Mouse (Mus musculus): Measurements from ENCODE around the gene Nt5c1a. TPM values are rescaled to one million over a fixed set of nuclear protein-coding genes. Genes with fewer than 3 reads are reported as not detected.

The Nt5c1a gene
- total RNA-seq, 1 experiment from 2014 or later = not detected

DNA sequence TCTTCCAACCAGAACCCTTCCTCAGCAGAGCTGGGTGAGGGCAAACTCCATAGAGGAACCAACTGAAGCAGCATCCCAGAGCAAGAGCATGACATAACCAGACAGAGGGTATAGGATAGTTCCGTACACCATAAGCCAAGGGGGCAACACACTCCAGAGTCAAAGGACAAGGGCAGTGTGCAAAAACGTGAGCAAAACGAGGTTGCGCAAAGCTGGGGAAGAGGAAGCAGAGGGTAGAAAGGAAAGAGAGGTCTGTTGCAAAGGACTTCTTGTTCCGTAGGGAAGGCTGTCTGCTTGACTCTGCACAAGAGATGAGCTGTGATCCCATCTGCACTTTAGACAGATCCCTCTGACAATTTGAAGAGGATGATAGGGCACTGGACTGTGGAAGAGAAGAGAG, 6.0 kb downstream of the Nt5c1a start:
- no peak for ATAC-seq (replicated peaks; ENCODE audit: insufficient number of reproducible peaks, low FRiP score, low TSS enrichment, poor library complexity, severe bottlenecking)

DNA sequence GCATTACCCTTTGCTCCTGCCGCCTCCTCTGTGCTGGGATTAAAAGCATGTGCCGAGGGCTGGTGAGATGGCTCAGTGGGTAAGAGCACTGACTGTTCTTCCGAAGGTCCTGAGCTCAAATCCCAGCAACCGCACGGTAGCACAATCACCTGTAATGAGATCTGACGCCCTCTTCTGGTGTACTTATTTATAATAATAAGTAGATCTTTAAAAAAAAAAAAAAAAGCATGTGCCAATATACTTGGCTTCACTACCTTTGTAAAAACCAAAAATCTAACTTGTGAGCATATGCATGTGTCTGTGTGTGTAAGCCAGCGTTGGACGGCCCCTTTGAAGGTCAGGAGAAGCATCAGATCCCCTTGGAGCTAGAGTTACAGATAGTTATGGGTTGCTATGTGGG, 9.7 kb downstream of the Nt5c1a start:
- no peak for ATAC-seq (replicated peaks; ENCODE audit: insufficient number of reproducible peaks, low FRiP score, low TSS enrichment, poor library complexity, severe bottlenecking)

DNA sequence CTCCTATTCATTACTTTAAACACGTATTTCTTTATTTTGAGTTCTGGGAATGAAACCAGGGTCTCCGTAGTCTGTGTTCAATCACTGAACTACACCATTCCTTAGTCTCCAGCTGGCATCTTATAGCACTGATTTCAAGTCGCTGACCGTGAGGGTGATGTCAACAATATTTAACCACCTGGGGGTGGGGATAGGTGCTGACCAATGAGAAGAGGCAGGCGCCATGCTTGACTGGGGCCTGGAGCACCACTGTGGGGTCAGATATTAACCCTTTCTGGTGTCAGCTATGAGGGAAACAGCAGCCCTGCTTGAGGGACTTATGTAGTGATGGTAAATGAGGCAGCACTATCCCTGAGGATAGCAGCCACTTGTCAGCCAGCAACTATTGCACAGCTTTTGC, 10.1 kb downstream of the Nt5c1a start:
- no peak for ATAC-seq (replicated peaks; ENCODE audit: insufficient number of reproducible peaks, low FRiP score, low TSS enrichment, poor library complexity, severe bottlenecking)

DNA sequence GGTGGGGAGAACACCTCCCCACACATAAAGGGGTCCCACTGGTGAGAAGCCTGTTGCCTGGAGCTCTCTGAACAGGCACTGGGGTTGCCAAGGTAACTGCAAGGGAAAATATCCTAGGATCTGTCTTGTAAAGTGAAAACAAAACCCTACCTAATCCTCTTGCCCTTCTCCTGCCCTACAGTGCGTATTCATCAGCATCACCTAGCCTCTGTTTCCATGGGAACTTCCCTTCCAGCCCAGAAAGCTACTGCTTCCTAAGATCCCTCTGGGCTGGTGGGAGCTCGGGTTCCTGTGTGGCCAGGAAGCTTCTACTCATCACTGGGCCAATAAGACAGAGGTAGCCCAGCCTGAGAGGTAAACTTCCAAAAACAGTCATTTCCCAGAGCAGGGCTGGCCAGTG, 11.0 kb downstream of the Nt5c1a start:
- ATAC-seq (replicated peaks; ENCODE audit: insufficient number of reproducible peaks, low FRiP score, low TSS enrichment, poor library complexity, severe bottlenecking) = no peak

DNA sequence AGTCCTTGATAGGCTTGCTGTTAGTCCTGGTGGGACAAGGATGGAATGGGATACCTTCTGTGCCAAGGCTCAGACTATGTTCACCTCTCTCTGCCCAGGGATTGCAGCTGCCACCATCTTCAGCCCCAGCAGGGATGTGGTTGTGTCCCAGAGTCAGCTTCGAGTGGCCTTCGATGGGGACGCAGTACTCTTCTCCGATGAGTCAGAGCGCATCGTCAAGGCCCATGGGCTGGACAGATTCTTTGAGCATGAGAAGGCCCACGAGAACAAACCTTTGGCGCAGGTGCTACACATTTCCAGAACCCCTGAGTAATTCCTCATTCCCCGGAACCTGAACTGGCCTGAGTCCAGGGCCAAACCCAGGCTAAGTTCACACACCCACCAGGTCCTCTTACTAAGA, 12.7 kb downstream of the Nt5c1a start:
- no peak for ATAC-seq (replicated peaks; ENCODE audit: insufficient number of reproducible peaks, low FRiP score, low TSS enrichment, poor library complexity, severe bottlenecking)

DNA sequence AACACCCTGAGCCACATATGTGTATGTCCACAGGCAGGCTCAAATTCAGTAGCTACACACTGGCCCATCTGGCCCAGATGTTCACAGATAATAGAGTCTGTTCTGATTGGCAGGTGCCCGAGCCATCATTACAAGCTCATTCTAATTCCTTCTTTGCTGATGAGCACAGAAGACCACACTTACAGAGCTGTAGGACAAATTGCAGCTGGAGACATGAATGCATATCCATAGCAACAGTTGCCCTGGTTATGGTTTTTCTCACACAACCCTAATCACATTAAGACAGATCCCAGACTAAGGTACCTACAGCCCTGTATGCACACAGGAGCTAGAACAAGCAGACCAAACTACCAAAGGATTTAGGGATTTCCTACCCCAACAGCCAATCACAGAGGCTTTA, 14.1 kb downstream of the Nt5c1a start:
- no peak for ATAC-seq (replicated peaks; ENCODE audit: insufficient number of reproducible peaks, low FRiP score, low TSS enrichment, poor library complexity, severe bottlenecking)

DNA sequence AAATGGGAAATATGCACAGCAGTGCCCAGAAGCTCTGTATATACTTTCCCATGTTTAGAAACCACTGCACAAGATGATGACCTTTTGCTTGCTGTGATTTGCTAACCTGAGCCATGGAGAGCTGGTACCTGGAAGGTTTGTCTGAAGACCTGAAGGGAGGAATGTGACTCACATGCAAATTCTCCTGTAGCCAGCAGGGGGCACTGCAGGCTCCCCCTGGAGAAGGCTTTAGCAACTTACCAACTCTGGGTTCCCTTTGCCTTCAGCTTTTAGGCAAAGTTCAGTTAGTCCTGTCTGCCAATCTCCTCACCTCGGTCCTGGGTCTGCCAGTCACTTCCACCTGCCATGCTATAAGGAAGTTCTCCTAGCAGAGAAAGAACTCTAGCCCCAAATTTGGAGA, 15.5 kb downstream of the Nt5c1a start:
- no peak for ATAC-seq (replicated peaks; ENCODE audit: insufficient number of reproducible peaks, low FRiP score, low TSS enrichment, poor library complexity, severe bottlenecking)

DNA sequence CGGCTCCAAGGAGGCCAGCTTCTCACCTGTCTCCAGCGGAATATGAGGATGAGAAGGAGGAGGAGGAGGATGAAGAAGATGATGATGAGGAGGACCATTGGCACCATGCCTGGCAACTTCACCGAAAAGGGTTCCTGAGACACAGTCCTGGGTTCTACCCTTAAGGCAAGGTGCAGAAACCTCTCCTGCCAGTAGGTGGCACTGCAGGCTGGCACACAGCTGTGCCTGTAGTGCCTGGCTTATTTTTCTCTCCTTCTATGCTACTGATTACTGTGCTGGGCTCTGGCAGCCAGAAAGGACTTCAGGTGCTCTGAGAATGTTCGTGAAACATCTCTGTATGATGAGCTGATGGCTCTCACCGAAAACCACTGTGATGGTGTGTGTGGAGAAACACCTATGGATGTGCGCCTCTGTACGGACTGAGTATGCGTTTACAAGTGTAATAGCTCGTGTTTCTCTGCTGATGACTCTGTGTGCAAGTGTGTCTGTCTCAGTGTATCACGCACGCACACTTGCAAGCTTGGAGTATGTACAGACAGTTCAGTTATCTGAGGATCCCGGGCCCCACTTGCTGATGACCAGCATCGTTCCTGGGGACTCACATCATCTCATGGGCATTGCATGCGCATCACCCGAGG, 18.5 kb downstream of the Nt5c1a start:
- ATAC-seq (replicated peaks; ENCODE audit: insufficient number of reproducible peaks, low FRiP score, low TSS enrichment, poor library complexity, severe bottlenecking) = 0 out of 2 replicates have a peak, but pooled peaks have one; percentile 34

DNA sequence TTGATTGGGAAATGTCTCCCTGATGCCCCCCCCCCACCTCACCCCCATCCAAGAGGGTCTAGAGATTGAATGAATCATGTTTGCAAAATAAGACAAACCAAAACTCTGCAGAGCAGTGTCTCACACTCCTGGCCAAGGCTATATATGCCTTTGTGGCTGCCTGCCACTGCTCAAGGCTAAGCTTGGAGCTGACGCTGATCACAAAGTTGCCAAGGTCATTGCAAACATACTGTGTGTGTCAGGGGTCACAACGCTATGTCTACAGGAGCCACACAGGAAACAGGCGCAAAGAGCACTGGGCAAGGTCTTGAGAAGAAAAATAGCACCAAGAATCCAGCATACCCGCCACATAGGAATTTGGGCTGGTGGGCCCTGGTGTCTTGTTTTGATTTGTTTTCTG, 19.3 kb downstream of the Nt5c1a start:
- ATAC-seq (replicated peaks; ENCODE audit: insufficient number of reproducible peaks, low FRiP score, low TSS enrichment, poor library complexity, severe bottlenecking) = no peak

DNA sequence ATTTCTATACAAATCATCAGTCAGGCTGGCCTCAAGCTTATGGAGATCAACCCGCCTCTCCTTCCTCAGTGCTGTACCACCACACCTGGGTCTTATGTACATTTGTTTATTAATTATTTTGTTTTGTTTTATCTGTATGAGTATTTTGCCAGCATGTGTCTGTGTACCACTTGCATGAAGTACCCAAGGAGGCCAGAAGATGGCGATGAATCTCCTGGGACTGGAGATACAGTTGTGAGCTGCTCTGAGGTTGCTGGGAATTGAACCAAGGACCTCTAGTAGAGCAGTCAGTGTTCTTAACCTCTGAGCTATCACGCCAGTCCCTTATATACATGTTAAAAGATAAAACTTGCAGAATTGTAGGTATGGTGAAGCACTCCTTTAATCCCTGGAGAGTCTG, 22.0 kb downstream of the Nt5c1a start:
- ATAC-seq (replicated peaks; ENCODE audit: insufficient number of reproducible peaks, low FRiP score, low TSS enrichment, poor library complexity, severe bottlenecking) = no peak

DNA sequence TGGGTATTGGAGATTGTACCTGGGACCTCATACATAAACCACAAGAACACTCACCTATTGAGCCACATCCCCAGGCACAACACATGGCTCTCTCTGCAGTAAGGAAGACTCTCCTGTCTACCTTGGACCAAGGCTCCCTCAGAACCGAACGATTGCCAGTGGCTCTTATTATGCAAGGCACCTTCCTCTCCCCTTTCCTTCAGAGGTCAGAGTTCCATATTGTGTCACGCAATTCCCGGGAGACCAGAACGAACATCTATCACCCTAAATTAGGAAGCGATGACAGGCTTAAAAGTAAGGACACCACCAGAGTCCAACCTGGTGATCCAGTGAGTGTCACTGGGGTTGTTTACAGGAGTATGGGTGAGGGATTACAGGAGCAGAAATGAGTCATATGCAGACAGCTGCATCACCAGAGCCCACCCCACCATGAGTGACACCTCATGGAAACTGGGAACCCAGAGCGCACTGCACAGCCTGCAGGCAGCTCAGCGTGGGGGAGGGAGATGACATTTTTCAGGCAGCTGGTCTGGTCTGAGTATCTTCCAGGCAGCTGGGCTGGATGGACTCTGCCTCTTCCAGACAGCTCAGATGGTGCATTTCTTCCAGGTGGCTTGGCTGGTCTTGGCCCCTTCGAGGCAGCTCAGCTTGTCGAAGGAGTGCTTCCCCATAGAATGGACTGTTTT, 24.6 kb downstream of the Nt5c1a start:
- ATAC-seq (replicated peaks; ENCODE audit: insufficient number of reproducible peaks, low FRiP score, low TSS enrichment, poor library complexity, severe bottlenecking) = no peak

DNA sequence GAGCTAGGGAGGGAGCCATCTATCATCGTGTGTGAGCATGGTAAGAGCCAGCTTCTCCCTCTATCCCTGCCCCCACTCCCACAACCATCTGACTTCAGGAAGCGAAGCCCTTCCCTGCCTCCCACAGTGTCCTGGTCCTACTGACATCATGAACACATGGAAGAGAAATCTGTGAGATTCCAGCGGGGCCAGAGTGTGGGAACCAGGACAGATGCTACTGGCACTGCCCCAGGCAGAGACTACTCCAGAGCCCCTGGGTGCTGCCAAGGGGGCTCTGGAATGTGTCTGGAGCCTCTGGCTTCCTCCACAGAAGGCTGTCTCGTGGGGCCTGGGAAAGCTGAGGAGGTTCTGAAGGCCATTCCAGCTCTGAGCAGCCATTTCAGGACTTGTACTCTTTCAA, 26.4 kb downstream of the Nt5c1a start:
- no peak for ATAC-seq (replicated peaks; ENCODE audit: insufficient number of reproducible peaks, low FRiP score, low TSS enrichment, poor library complexity, severe bottlenecking)

DNA sequence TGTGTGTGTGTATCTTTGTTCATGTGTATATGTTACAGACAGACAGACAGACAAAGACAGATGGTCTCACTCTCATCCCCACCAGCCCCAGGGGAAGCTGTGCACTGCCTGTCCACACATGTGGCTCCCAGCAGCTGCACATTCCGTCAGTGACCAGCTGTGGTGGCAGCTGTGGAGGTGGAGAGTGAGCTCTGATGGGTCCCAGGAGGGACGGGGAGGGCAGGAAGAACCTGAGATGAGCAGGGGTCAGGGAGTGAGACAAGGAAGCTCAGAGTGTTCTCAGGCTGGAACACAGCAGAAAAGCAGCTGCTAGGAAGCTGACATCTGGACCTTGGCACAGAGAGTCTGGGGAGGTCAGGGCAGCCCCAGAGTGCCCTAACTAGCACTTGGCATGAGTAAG, 27.0 kb downstream of the Nt5c1a start:
- no peak for ATAC-seq (replicated peaks; ENCODE audit: insufficient number of reproducible peaks, low FRiP score, low TSS enrichment, poor library complexity, severe bottlenecking)

DNA sequence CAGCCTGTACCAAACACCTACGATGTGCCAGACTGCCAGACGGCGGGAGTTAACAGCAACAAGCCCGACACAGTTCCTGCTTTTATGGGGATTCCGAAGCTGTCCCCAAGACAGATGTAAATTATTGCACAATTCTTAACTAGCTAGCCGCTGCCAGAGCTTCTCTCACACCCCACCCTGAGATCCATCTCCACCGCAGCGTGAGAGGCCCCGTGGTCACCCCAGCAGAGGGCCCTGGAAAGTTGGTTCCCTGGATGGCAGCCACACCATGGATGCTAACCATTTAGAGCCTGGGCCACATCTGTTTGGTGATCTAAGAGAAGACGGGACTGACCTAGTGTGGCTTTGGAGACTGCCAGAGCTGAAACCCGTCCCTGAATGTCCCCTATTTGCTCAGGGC, 27.9 kb downstream of the Nt5c1a start:
- ATAC-seq (replicated peaks; ENCODE audit: insufficient number of reproducible peaks, low FRiP score, low TSS enrichment, poor library complexity, severe bottlenecking) = no peak

DNA sequence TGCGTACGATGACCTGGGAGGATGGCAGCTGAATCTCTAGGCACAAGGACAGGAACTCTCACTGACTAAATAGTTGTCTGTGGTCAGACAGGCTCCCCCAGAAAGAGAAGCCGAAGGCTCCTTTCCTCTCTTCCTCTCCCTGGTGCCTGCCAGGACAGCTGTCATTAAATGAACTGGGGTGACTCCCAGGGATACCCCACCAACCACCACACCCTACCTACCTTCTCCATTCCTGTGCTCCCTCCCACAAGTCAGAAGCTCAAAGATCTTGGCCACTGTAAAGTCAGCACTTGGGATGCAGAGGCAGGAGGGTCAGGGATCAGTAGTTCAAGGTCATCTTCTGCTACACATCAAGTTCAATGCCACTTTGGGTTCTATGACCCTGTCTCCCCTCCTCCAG, 31.5 kb downstream of the Nt5c1a start:
- no peak for ATAC-seq (replicated peaks; ENCODE audit: insufficient number of reproducible peaks, low FRiP score, low TSS enrichment, poor library complexity, severe bottlenecking)

DNA sequence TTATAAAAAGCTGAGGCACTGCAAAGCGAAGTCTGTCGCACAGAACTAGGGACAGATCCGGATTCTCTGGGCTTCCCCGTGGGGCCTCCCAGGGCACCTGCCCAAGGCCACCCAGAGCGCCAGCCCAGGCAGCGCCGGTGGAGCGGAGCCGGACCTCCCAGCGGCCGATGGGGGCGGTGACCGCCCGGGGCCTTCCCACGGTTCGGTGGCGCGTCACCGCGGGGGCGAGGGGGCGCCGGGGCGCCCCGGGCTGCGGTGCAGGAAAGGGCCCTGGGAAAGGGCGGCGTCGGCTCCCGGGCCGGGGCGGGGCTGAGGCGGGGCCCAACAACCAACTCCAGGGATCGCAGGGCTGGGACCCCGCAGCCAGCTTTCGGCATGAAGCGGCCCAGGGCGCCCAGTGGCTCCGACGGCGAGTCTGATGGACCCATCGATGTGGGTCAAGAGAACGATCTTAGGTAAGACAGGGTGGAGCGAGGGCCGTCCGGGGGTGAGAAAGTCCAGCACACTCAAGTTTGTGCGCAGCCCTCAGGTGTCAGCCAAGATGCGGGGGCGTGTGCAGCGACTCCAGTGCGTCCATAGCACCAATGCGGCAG, 32.3 kb downstream of the Nt5c1a start, which contains the start of gene Heyl:
Gene Heyl, plus strand, starts transcription at position 65 of the 593 bp plus-strand sequence.
- ATAC-seq (replicated peaks; ENCODE audit: insufficient number of reproducible peaks, low FRiP score, low TSS enrichment, poor library complexity, severe bottlenecking) = no peak

DNA sequence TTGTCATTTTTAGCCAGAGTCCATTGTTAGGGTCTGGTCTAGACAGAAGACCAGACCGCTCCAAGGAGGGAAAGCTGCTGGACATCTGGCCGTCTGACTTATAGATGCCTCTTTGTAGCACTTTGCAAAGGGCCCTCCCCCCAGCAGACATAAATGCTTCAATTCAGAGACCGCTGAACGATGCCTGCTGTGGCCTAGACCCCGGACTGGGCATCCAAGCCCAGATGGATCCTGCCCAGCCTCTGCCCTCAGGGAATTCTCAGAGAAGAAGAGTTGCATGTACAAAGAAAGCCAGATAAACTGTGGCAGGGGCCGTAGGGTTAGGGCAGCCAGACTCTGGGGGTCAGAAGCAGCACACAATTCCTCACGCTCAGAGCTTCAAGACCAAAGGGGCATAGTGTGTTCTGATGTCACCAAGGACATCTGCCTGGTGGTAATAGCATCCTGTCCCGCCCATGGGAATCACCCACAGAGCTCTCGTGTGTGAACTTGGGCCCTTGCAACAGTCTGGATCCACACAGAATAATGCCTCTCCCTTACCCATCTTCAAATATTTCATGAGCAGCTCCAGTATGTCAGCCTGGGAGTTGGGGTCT, 34.6 kb downstream of the Nt5c1a start:
- ATAC-seq (replicated peaks; ENCODE audit: insufficient number of reproducible peaks, low FRiP score, low TSS enrichment, poor library complexity, severe bottlenecking) = no peak

DNA sequence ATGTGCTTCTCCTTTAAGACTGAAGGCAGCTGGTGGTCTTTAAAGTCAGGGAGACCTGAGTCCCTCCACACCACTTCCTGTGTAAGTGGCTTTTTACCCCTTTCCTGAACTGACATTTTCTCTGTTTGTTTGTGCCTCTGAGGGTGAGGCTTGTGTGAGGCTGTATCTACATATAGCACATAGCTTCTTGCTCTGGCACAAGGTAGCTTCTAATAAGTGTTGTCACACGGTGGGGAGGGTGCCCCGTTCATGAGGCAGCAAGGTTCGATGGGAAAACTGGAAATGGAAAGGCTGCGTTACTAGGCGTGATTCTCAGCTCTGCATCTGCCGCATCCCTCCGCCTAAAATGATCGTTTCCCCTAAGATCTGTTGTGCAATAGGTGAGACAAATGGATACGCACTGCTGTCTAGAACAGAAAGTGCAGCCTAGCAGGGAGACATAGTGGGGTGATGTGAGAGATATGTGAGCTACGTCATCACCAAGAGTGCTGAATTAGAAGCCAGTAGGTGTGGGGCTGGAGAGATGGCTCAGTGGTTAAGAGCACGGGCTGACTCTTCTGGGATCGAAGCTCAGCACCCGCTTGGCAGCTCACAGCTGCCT, 35.2 kb downstream of the Nt5c1a start:
- no peak for ATAC-seq (replicated peaks; ENCODE audit: insufficient number of reproducible peaks, low FRiP score, low TSS enrichment, poor library complexity, severe bottlenecking)

DNA sequence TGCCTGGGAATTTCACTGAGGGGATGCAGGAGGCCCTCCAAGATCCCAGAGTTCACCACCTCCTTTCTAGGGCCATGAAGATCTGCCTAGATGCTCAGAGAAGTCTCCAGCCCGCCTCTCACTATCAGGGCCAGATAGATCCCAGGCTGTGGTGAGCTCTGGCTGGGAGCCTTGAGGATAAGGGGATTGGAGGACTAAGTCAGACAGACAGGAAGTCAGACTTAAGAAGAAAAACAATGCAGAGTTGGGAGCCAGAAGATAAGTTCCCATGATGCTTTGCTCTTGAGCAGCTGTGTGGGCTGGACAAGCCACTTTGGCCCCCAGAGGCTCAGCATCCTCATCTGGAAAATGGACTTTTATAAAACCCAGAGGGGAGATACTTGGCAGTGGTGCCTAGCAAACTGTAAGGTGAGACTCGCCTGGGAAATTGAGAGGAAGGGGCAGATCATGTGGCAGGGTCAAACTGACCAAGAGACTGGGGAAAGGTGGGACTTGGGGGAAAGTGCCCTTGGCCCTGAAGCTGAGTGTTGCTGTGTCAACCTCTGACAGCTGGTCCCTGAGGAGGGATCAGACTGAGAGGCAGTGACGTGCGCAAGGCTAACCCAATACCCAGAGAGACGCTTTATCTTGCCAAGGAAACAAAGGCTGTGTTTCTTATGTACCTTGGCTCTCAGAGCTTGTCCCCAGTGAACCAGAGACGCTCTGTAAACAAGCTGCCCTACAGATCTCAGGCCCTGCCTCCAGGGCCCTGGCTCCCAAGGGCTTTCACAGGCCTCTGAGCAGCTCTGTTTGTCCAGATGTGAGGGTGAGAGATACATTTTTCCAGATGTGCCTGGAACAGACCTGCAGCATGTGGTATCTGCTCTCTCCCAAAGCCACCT, 36.3 kb downstream of the Nt5c1a start:
- no peak for ATAC-seq (replicated peaks; ENCODE audit: insufficient number of reproducible peaks, low FRiP score, low TSS enrichment, poor library complexity, severe bottlenecking)
